Mouse (Mus musculus): ENCODE measurements at regions not wholly inside any gene's neighbourhood (a gene's known extent, or its start where the extent isn't known, plus 50 kb on each side); places are given as distances from the start of the nearest gene placed in this dataset.
"Not testable (repeated sequence)": the region's sequence is repeated elsewhere in the genome, so short reads cannot be mapped to it uniquely, and the experiment has no call there.

DNA sequence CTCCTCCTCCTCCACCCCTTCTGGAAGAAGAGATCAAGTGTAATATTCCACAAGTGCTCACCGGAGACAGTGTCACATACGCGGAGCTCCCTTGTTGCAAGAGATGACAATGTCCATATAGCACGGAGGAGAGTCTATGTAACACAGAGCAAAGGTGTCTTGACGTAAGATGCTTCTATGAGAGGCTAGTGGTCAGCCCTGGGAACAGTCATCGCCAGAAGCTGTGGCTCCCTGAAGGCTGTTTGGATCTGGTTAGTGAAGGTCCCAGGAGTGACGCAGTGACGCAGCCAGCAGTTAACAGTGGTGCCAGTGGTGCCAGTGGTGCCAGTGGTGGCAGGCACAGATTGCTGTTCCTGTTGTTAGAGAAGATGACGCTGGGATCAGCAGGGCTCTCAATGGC lies 66.9 kb downstream of the Twistnb start:
- no peak for DNase-seq (ENCODE audit: extremely low spot score in 1 of 2, low spot score in 1 of 2)

DNA sequence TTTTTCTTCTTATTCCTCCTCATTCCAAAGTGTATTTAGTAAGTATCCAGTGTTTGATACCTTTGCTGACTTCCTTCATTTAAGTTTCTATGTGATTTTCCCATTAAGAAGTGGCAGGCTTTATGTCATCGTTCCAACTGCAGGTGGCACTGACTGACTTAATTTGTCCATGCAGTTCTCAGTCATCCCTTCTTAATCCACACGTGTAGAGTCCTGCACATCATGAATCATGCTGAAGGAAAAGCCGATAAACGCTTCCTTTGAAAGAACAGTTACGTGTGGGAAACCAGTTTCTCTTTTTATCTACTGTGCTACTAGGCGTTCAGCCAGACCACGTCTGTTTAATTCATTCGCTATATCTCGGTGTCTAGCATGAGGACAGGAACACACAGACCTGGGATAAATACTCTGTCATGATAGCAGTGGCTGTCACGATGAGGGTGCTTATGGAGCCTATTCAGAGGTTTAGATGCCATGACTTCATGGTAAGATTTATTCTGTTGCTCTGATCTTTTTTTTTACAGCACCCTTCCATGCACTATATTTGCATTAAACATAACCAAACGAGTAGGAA lies 68.0 kb downstream of the Twistnb start:
- no peak for DNase-seq (ENCODE audit: extremely low spot score in 1 of 2, low spot score in 1 of 2)

DNA sequence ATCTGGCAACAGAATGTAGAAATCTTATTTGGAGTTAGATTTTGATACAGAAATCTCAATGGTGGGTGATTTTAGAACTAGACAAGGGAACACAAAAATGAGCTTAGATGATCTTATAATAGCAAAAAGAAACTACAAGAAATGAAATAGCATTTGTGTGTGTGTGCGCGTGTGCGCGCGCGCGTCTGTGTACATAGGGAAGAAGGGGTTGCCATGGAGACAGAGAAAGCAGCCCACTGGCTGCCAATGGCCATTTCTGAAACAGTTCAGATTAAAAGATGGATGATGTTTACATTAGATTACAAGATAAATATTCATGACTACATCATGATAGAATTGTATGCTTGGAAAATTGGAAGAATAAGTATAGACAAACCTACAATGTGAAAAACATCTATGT lies 112.1 kb downstream of the Twistnb start:
- no peak for DNase-seq (ENCODE audit: extremely low spot score in 1 of 2, low spot score in 1 of 2)

DNA sequence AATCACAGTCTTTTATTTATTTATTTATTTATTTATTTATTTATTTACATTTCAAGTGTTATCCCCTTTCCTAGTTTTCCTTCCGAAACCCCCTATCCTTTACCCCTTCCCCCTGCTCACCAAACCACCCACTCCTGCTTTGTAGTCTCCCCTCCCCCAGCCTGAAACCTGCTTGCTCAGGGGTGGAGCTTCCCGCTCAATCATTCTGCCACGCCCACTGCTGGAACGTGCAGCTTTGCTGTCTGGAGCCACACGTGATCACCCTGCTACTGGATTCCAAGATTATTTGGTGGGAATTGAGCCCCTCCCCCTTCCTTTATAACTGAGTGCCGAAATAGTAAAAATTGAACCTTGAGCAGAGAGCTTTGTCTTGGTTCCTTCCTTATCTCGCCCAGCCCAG lies 122.2 kb downstream of the Twistnb start:
- DNase-seq (ENCODE audit: extremely low spot score in 1 of 2, low spot score in 1 of 2), result not testable (repeated sequence)

DNA sequence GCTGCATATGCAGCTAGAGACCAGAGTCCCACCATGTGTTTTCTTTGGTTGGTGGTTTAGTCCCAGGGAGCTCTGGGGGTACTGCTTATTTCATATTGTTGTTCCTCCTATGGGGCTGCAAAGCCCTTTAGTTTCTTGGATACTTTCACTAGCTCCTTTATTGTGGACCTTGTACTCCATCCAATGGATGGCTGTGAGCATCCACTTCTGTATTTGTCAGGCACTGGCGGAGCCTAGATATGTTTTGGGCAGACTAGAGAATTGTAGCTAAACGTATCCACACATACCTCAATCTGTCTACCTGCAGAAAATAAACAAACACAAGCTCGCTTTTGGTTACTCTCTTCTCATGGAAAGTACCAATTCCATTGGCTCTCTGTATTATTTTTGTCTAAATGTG lies 122.8 kb downstream of the Twistnb start:
- no peak for DNase-seq (ENCODE audit: extremely low spot score in 1 of 2, low spot score in 1 of 2)

DNA sequence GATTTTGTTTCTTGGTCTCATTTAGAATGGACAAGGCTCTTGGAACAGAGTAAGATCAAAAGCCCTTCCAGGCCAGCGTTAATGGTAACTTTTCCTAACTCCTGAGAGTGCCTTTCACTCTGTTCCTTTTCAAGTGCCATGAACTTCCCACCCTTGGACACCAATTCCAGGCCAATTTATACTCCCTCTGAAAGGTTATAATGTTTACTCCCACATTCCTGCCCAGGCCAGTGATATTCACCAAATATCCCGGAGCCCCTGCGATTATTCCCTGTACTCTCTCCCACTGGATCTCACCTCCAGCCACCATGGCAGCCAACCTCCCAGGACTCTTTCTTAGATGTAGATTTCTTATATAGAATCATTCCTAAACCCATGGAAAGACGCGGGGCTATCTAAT lies 123.2 kb downstream of the Twistnb start:
- DNase-seq (ENCODE audit: extremely low spot score in 1 of 2, low spot score in 1 of 2), result no peak

DNA sequence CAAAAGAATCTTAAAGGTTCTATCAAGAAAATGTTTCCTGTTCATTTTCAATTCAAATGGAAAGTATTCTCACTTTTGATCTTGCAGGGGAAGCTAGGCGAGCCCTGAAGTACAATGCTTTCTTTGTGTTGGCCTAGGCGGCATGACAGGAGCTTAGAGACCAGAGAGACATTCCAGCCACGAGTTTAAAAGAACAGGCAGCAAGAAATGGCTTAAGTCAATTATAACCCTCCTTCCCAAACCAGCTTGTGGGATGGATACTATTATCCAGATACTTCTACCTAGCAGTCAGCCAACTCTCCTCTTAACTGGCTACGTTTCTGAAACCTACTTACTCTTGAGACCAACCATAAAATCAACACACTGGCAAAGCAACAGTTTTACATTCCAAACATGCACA lies 124.3 kb downstream of the Twistnb start:
- DNase-seq (ENCODE audit: extremely low spot score in 1 of 2, low spot score in 1 of 2), result no peak

DNA sequence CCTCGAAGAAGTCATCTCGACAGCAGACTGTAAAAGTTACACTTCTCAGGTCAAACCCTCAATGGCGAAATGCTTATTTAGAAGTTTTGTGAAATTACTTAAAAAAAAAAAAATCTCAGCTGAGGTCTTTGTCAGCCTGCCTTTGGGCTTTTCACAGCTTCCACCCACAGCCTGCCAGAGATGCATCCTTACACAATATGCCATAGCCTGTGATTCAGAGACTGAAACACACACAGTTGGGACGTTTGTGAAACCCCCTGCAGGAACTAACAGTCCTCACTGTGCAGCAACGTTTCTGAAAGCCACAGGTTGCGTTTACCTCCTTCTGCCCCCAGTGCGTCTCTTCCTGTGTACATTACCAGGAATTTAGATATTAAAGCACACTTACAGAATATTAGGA lies 131.7 kb downstream of the Twistnb start:
- DNase-seq (ENCODE audit: extremely low spot score in 1 of 2, low spot score in 1 of 2), result no peak

DNA sequence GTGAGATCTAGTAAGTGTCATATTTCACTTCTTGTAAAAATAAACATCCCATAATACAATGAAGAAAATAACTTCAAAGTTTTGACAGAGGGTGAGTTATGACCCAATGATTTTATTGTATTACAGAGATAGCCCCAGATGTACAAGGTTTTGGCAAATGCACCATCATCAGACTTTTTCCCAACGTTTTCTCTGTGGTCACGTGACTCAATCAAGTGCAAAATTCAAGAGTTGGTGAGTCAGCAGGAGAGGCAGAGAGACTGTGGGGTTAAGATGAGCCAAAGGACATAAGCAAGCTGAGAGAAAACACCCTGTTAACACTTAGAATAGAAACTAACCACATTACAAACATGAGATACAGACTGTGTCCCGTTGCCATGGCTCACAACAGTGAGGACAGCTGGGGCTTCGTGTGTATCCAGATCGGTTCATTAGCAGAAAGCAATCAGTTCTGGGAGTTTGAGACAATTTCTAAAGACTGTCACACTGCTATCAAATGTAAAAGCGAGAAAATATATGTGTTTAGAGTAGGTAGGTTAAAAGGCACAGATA lies 148.5 kb downstream of the Twistnb start:
- DNase-seq (ENCODE audit: extremely low spot score in 1 of 2, low spot score in 1 of 2), result no peak

DNA sequence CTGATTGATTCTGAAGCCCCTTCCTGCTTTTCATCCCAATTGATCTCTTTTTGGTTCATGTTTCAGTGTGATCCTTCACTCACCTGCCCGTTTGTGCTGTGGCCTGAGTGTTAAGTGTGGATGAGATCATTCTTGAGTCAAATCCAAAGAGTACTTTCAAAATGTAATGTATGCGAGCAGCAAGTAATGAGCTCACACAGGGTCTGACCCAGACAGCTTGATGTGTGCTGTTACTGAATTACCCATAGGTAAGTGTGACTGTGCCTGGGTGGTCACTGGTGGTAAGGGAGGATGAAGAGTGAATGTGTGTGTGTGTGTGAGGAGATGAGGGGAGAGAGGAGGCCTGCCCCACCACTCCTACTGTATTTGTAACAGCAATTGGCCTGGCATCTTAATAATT lies 151.4 kb downstream of the Twistnb start:
- no peak for DNase-seq (ENCODE audit: extremely low spot score in 1 of 2, low spot score in 1 of 2)

DNA sequence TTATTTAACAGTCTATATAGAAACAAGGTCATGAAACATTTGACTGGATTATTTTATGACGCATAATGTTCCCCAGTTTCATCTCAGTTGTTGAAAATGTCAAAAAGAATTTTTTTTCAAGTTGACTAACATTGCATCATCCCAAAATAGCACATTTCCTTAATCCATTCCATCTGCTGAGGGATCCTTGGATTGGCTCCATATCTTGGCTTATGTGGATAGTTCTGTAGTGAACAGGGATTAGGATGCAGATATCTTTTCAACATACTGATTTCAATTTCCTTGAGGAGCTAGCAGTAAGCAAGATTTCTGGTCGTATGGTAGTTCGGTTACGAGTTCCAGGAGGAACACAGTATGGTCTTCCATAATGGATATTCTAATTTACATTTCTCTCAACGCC lies 161.6 kb downstream of the Twistnb start:
- no peak for DNase-seq (ENCODE audit: extremely low spot score in 1 of 2, low spot score in 1 of 2)

DNA sequence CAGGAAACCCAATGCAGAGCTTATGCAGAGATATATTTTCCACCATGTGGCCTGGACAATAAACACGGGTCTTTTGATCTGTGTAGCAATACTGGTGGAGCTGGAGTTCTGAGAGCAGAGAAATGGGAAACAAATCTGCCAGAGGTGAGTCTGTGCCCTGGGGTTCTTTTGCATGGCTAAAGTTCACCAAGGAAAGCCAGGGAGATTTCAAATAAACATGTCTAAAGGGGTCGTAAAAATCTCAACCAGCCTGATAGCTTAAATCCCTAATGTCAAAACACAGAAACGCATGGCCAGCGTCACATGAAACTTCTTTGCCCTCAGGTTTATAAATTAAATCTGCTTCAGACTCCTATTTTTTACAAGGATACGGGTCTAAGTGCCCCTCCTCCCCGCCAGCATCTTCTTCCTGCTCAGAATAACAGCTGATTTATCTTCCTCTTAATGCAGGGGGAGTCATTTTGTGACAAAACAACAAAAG lies 163.0 kb downstream of the Twistnb start:
- DNase-seq (ENCODE audit: extremely low spot score in 1 of 2, low spot score in 1 of 2), result no peak

DNA sequence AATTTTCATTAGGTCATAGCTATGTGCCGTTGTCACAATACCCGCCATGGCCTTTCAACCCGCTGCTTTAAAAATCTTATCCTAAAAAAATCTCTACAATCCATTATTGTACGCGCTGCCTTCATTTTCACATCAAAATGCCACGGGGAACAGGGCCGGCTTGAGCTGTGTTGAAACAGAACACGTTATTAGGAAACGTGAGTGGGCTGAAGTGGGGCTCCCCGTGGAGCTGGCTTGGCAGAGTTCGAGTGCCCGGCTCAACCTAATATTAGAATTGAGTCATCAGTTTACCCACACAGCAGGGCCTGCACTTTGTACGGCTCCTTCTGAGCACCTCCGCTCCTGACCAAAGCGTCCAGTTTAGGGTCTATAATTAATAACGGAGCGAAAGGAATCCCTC lies 163.5 kb downstream of the Twistnb start:
- DNase-seq (ENCODE audit: extremely low spot score in 1 of 2, low spot score in 1 of 2), result no peak

DNA sequence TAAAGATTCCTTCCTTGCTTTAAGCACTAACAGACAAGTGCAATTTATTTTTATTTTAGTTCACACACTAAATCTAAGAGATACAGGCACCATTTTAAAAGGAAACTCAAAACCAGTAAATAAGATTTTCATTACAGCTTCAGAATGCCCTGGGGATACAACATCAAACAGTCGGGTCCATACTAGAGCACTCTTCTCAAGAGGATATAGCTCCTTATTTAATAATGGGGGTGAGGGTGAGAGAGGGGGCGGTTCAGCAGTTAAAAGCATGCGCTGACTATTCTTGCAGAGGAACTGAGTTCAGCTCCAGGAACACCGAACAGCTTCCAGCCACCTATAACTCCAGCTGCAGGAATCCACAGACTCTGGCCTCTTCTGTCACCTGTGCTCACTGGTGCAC lies 164.2 kb downstream of the Twistnb start:
- no peak for DNase-seq (ENCODE audit: extremely low spot score in 1 of 2, low spot score in 1 of 2)

DNA sequence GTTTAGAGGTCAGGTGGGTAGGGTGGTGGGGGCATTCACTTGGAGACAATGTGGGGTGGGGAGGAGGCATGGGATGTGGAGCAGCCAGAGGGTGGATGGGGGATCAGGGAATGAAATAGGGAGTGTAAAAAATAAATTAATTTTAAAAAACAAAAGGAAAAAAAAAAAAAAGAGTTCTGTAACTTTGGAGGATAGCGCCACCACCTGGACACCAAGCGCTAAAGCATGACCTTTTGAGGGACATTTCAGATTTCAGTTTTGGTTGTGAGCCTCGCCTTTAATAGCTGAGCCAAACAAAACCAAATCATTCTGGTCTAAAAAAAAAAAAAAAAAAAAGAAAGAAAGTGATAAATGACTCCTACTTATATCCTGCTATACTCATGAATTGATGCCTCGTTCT lies 176.0 kb downstream of the Twistnb start:
- DNase-seq (ENCODE audit: extremely low spot score in 1 of 2, low spot score in 1 of 2), result no peak

DNA sequence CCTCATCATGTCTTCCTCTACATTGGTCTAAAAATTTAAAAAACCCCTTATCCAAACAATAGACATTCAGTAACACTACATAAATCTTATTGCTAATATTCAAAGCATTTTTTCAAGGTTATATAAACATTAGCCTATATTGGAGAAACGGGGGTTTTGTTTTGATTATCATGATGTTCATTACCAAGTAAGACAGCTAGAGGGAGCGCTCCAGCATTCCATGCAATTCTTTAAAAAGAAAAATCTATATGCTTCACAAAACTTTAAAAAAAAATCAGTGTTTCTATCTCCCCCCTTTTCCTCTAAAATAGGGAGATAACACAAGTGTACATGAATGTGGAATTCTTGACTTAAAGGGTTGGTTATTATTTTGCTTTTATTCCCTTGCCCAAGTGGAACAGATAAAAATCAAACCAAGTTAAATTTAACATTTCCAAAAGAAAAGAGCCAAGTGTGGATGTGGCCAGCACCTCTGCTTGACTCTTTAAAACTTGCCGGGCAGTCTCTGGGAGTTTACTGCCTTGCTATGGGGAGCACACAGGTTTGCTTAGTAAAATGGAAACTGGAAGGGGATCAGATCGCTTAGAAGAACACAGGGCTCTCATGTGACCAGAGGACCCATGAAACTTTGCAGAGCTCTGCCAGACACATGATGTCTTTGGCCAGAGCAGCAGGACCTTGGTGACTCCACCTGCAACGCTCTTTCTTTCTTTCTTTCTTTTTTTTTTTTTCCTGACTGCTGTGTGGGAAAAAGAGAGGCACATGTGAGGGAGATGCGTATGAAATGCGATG lies 178.6 kb downstream of the Twistnb start:
- DNase-seq (ENCODE audit: extremely low spot score in 1 of 2, low spot score in 1 of 2), result no peak

DNA sequence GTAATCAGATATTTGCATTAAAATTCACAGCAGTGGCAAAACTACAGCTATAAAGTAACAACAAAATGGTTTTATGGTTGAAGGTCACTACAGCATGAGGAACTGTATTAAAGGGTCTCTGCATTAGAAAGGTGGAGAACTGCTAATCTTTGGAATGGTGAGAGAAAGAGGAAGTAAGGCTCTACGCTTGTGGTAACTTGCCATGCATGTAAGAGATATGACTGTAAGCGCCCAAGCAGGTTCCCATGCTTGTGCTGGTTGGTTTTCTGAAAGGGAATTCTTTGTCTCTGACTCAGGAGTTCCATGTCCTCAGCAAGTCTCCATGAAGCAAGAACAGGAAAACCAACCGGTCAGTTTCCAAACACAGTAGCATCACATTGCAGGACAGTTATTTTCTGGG lies 182.9 kb downstream of the Twistnb start:
- no peak for DNase-seq (ENCODE audit: extremely low spot score in 1 of 2, low spot score in 1 of 2)

DNA sequence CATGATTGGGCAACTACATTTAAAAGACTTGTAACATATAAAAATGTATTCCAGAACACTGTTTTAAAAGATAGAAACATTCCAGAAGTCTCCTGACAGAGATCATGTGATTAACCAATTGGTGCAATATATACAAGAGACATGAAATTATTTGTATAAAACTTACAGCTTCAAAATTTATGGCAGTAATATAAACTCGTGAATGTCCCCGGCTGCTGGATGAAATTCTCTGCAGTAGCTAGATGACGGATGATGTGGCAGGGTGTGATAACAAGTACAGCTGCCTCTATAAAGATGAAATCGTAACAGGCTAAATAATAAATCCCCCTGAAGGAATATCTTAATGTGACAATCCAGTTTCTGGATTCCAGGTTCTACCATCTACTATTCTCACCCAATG lies 191.0 kb downstream of the Twistnb start:
- no peak for DNase-seq (ENCODE audit: extremely low spot score in 1 of 2, low spot score in 1 of 2)

DNA sequence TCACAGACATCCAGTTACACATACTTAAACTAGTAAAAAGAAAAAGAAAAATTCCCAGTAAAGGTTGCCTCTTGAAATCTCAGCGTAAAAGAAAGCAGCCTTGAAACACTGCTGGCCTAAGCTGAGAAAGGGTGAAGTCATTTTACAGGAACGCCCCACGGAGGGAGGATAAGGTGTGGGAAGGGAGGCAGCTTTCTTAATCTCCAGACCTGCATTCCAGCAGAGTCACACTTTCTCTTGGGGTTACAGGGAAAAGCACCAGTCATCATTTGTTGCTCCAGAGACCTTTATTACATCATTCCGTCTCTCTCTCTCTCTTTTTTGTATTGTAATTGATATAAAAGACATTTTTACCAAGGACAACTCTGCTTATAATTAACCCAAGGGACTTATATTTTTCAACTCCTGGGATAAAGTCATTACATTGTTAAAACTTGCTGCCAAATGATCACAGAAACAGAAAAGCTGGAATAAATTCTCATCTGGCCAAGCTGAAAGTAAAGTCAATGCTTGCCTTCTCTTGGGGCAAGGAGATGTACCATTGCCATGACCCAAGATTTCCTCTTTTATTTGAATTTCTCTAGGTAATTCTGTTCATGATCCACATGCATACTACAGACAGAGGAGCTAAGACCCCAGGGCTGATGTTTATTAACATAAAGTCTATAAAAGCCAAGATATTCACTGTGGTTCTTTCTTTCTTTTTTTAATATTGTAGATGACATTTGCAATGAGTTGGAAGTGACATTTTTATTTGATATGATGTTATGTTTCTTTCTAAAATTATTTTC lies 196.9 kb downstream of the Twistnb start:
- no peak for DNase-seq (ENCODE audit: extremely low spot score in 1 of 2, low spot score in 1 of 2)

DNA sequence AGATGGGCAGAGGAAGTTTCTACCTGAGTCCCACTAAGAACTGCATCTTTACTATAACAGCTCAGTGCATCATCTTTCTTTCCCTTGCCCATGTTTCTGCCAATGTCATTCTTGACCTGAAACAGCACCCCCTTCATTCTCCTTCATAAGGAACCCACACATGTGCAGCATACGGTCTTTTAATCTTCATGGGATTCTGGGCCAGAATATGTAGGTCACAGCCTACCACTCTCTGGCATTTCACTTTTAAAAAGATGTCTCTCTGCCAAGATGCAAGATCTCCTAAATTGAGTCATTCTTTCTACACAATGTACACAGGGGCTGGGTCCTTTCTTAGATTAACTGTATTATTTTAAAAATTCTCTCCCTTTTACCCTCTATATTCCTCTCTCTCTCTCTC lies 223.2 kb downstream of the Twistnb start:
- no peak for DNase-seq (ENCODE audit: extremely low spot score in 1 of 2, low spot score in 1 of 2)

DNA sequence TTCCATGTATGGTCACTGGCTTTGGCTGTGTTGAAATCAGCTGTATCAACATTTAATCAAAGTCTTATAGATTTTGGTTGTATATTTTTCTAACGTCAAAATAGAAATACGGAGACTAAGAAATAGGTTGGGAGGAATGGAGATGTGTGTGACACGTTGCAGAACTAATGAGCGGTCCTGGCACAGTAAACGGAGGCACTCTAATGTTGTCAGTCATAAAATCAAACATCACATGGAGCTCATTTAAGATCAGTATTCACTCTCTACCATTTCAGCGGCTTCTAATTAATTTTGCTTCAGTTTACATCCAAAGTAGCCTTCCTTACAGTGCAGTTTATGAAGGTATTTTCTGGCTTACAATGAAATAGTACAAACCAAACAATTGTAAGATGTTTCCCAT lies 246.1 kb downstream of the Twistnb start:
- no peak for DNase-seq (ENCODE audit: extremely low spot score in 1 of 2, low spot score in 1 of 2)

All from layer of hippocampus, postnatal 25 days (tissue).